Comparison of ENCODE assay signal across 11 mouse cellular contexts in genomic region chr13:6659314-6659713, GRCm38 (mm10). TPM values are rescaled to one million over a fixed set of nuclear protein-coding genes. Genes with fewer than 3 reads are reported as not detected.
DNase-seq lines count a peak whose midpoint lies in the region.
"Had no signal": no experiment of that assay in that cellular context is flagged by ENCODE, and none has a peak within 500 bp of the region (broad histone marks: within the 10 kb centered on the region; RNA-seq: fewer than 3 reads in every experiment).

No protein-coding gene starts in this region.

- DNase-seq in layer of hippocampus, adult 18-20 months (ENCODE audit: low spot score in 2 of 2): peak; percentile 55 to 61
- no peak for DNase-seq in layer of hippocampus, adult 9-10 months (ENCODE audit: low spot score)
- DNase-seq in NIH3T3 (ENCODE audit: low read depth): peak; percentile 26
- peak; percentile 80 for DNase-seq in frontal cortex, postnatal 36 days (ENCODE audit: low spot score in 2 of 2)
- DNase-seq in right cerebral cortex, adult 2 months (ENCODE audit: low spot score in 2 of 2): peak; percentile 76 to 83
- no peak for DNase-seq in embryo, embryonic 11 days
- no peak for DNase-seq in gastrocnemius, postnatal 4 days (ENCODE audit: low spot score in 2 of 2)
- no peak for DNase-seq in embryo, embryonic 9.5 days (ENCODE audit: extremely low spot score)
- DNase-seq: adrenal gland, postnatal 14 days; cerebellum, adult 2 months; lung, postnatal 14 days had no signal

RNA-seq across cellular contexts. Expression of gene Pfkp, which starts 10.7 kb away (rescaled TPM):
- total RNA-seq in layer of hippocampus, adult 18-20 months (2021): 100 to 1,000 TPM; 197 to 210 TPM
- 10 to 100 TPM; 14.8 to 15.3 TPM for total RNA-seq in gastrocnemius, postnatal 4 days (2021)

Comparison
In these comparisons a context has a peak if more than half of its experiments do, and no peak if none do; other contexts are left out.
1. DNase-seq: peak in layer of hippocampus, adult 18-20 months (2 of 2), NIH3T3 (single experiment), frontal cortex, postnatal 36 days (2 of 2) and right cerebral cortex, adult 2 months (2 of 2); none in layer of hippocampus, adult 9-10 months (single experiment), embryo, embryonic 11 days (single experiment), gastrocnemius, postnatal 4 days (0 of 2) and embryo, embryonic 9.5 days (single experiment).
2. RNA of gene Pfkp, which starts 10.7 kb away (total RNA-seq): 197 to 210 TPM in layer of hippocampus, adult 18-20 months; 14.8 to 15.3 TPM in gastrocnemius, postnatal 4 days; every median in the first group is over 10 times any median in the second.